Mouse (Mus musculus) bone marrow macrophage, adult 2 months (primary cell): ENCODE measurements at regions not wholly inside any gene's neighbourhood (a gene's known extent, or its start where the extent isn't known, plus 50 kb on each side); places are given as distances from the start of the nearest gene placed in this dataset.

Source experiments
- CTCF ChIP-seq: IDR thresholded peaks from 2 replicates; pipeline ENCODE4 v1.5.1; 2012; ENCODE audit warnings: low read depth, mild to moderate bottlenecking, low read length, moderate library complexity
- POLR2A ChIP-seq: IDR thresholded peaks from 2 replicates; pipeline ENCODE4 v1.6.1; 2012; ENCODE audit warnings: mild to moderate bottlenecking, low read depth, low read length, borderline replicate concordance

DNA sequence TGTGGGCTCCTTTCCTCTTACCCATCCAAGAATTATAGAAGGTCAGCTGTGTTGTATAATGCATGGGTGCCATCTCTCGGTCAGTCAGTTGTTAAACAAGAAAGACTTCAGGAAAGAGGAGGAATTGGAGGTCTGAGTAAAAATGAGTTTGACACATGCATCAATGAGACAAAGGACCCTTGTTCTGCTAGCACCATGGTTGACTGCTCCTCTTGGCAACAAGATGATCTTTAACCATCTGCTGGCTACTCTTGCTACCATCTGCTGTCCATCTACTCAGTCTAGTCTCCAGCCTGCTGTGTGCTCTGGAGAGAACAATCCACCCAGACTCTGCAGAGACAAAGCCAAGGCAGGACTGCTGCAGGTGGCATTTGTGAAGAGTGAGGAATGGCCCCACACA is 267.2 kb upstream of the Thsd7b start:
- TF ChIP-seq CTCF (no peak), POLR2A (no peak)
